Mouse (Mus musculus) liver, embryonic 14.5 days (tissue): ENCODE data around the gene Lima1. TPM values are rescaled to one million over a fixed set of nuclear protein-coding genes. Genes with fewer than 3 reads are reported as not detected.

Experiments
- ATAC-seq: fragments of 200-750 bp; cut with Nextera tagmentation; 2 replicates; pipeline ENCODE4 v1.8.0; 2017; ENCODE audit warnings: moderate number of reproducible peaks, mild to moderate bottlenecking, moderate library complexity; ENCODE audit not compliant: insufficient read depth
- DNase-seq, 3 experiments: peaks; one replicate each; pipeline ENCODE4 v3.0.0-alpha.2; 2012 to 2013; ENCODE audit warnings: low read depth in 3 of 3, low spot score in 3 of 3
- H3K27ac ChIP-seq: fragments of 300-500 bp; sonication (generic); 2 replicates; pipeline ENCODE4 v1.5.1; 2014; ENCODE audit warnings: moderate library complexity, mild to moderate bottlenecking, control low read depth, inconsistent platforms
- H3K27me3 ChIP-seq: fragments of 300-500 bp; sonication (generic); 2 replicates; pipeline ENCODE4 v1.6.1; 2014; ENCODE audit warnings: mild to moderate bottlenecking, low read length, moderate library complexity; ENCODE audit not compliant: control insufficient read depth, insufficient read depth
- H3K36me3 ChIP-seq: fragments of 300-500 bp; sonication (generic); replicated peaks from 2 replicates; pipeline ENCODE4 v1.6.1; 2014; ENCODE audit warnings: low read depth; ENCODE audit not compliant: control insufficient read depth, insufficient read depth
- H3K4me1 ChIP-seq, 2 experiments: fragments of 200-500 bp in 1 of 2; fragments of 300-500 bp in 1 of 2; sonication (generic) in 1 of 2; replicated peaks; 2 replicates each; pipeline ENCODE4 v1.6.1; 2012 to 2014; ENCODE audit warnings: antibody characterized with exemption in 1 of 2, inconsistent platforms in 1 of 2, low read length in 1 of 2; ENCODE audit not compliant: control insufficient read depth in 2 of 2, insufficient read depth in 2 of 2
- H3K4me2 ChIP-seq: fragments of 300-500 bp; sonication (generic); 2 replicates; pipeline ENCODE4 v1.6.1; 2014; ENCODE audit warnings: low read depth, mild to moderate bottlenecking, control low read depth, moderate library complexity
- H3K4me3 ChIP-seq, 2 experiments: fragments of 200-500 bp in 1 of 2; fragments of 300-500 bp in 1 of 2; sonication (generic) in 1 of 2; 2 replicates each; pipeline ENCODE4 v1.5.1; 2012 to 2014; ENCODE audit warnings: low read depth in 2 of 2, low read length in 2 of 2, mild to moderate bottlenecking in 2 of 2, control low read depth in 1 of 2, inconsistent platforms in 1 of 2, moderate library complexity in 1 of 2; ENCODE audit not compliant: insufficient read depth in 1 of 2
- H3K9ac ChIP-seq: fragments of 300-500 bp; sonication (generic); replicated peaks from 2 replicates; pipeline ENCODE4 v1.6.1; 2014; ENCODE audit warnings: mild to moderate bottlenecking, control low read depth, moderate library complexity
- H3K9me3 ChIP-seq: fragments of 300-500 bp; sonication (generic); 2 replicates; pipeline ENCODE4 v1.6.1; 2016; ENCODE audit warnings: low read length, mixed read lengths; ENCODE audit not compliant: control insufficient read depth
- CTCF ChIP-seq: IDR thresholded peaks from 2 replicates; pipeline ENCODE4 v1.5.1; 2016; ENCODE audit warnings: antibody characterized with exemption, low read depth, control low read depth
- EP300 ChIP-seq: IDR thresholded peaks from 2 replicates; pipeline ENCODE4 v1.6.1; 2016; ENCODE audit warnings: antibody characterized with exemption, low read depth
- WGBS: fragments of 180-500 bp; shearing (Covaris S2); extraction: QIAGEN DNeasy Blood & Tissue Kit; methylation state at CpG from one replicate; pipeline ENCODE4 v1.1.7; 2014; ENCODE audit not compliant: insufficient replicate concordance; 5-methylcytosine and 5-hydroxymethylcytosine counted together
- polyA plus RNA-seq, 2 experiments: library from polyadenylated mRNA; depleted of rRNA in 1 of 2; stranded (reverse) in 1 of 2; unstranded in 1 of 2; fragments of >200 nt; fragmentation: Nextera tagmentation in 1 of 2; extraction: Ambion mirVana in 1 of 2; gene quantifications; 2 replicates each; pipeline versions ENCODE4 v1.2.1 to v1.2.3; 2012 to 2014

Gene Lima1
- polyA plus RNA-seq, 2 experiments, result 5.1 to 6.2 TPM

DNA sequence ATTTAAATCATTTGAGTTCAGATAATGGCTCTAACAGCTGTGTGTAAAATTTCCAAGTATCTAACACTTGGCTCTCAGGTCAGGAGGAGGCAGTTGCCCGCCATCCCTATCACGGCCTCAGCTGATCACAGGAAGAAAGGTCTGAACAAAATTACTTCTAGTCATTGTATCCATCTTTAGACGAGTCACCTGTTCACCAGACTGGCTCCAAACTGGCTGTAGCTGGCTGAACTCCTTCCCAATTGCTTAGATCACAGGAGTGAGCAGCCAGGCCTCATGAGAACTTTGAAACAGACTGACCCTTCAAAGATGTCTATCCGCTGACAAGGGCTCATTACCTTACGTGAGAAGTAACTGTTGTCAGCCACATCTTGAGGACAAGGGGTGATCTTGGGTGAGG, 28.0 kb upstream of the Lima1 start:
- WGBS, result 63% methylated on average over 5 of the region's 5 CpGs
- no peak for DNase-seq
- H3K9me3 ChIP-seq, result no peaks in the 10 kb centered on the region
- 0 out of 4 replicates have a peak, but pooled peaks cover 0 to 2% of the 10 kb centered on the region in 2 experiments for H3K4me1 ChIP-seq
- H3K27me3 ChIP-seq, result no peaks in the 10 kb centered on the region
- no peak overlapping the region for H3K9ac ChIP-seq
- H3K27ac ChIP-seq, result no peak overlapping the region
- peak overlapping the region; percentile 22; the same call in 1 of the 2 replicates for H3K4me2 ChIP-seq
- H3K4me3 ChIP-seq, result no peak overlapping the region
- no peaks in the 10 kb centered on the region for H3K36me3 ChIP-seq
- TF ChIP-seq CTCF, result no peak
- TF ChIP-seq EP300, result no peak
- ATAC-seq, result no peak

DNA sequence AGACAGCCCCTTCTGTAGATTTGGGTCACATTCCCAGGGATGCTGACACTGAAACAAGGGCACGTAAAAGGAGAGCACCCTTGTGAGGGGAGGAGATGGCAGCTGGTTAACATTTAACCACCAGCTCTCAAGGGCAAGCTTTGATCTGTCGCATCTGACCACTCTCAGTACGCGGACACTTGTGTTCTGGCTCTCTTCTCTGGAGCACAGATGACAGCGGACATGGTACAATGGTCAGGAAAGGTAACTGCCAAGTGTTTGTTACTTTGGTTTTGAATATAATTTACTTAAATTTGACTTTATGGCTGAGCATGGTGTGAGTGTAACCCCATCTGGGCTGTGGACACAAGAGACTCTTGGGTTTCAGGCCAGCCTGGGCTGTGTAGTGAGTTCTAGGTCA, 27.5 kb upstream of the Lima1 start:
- Histone ChIP-seq H3K36me3 (no peaks in the 10 kb centered on the region), H3K9ac (no peak overlapping the region), H3K27ac (no peak overlapping the region), H3K4me3 (no peak overlapping the region), H3K4me1 (0 out of 4 replicates have a peak, but pooled peaks cover 0 to 2% of the 10 kb centered on the region in 2 experiments), H3K9me3 (no peaks in the 10 kb centered on the region), H3K27me3 (no peaks in the 10 kb centered on the region), H3K4me2 (peak overlapping the region; percentile 22; the same call in 1 of the 2 replicates)
- DNase-seq (peak in 1 of 3 experiments; percentile 18), ATAC-seq (no peak)
- TF ChIP-seq EP300, result no peak
- TF ChIP-seq CTCF, result no peak
- WGBS, result 74% methylated on average over 5 of the region's 5 CpGs

DNA sequence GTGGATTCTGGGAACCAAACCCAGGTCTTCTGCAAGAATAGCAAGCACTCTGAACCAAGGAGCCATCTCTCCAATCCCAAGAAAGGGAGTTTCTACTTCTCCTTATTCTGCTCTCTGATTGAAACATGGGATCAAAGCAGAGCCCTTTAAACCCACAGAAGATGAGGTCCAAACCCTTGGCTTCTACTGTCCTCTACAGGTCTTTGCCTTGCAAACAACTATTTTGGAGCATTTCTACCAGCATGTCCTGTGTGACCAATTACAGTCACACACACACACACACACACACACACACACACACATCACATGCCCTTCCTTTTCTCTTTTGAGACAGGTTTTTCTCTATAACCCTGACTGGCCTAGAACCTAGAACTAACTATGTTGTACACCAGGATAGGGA, 21.4 kb upstream of the Lima1 start:
- H3K4me3 ChIP-seq, result no peak overlapping the region
- no peaks in the 10 kb centered on the region for H3K36me3 ChIP-seq
- no peaks in the 10 kb centered on the region for H3K4me1 ChIP-seq
- H3K9me3 ChIP-seq, result no peaks in the 10 kb centered on the region
- no peaks in the 10 kb centered on the region for H3K27me3 ChIP-seq
- no peak overlapping the region for H3K4me2 ChIP-seq
- H3K27ac ChIP-seq, result no peak overlapping the region
- TF ChIP-seq EP300, result no peak
- no peak for TF ChIP-seq CTCF
- H3K9ac ChIP-seq, result no peak overlapping the region
- DNase-seq (no peak), ATAC-seq (no peak)

DNA sequence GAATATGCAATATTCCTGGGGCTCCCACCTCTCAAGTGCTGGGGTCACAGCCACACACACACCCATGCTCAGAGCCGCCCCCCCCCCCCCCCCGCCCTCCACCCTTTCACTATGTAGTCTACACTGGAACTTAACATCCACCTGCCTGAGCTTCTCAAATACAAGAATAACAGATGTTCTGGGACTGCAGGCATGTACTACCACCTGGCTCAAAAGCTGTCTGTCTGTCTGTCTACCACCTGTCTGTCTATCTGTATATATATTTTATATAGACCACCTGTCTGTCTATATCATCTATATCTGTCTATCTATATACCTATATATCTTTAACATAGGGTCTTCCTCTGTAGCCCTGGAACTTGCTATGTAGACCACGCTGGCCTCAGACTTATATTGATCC, 16.1 kb upstream of the Lima1 start:
- Histone ChIP-seq H3K27me3 (no peaks in the 10 kb centered on the region), H3K9me3 (no peaks in the 10 kb centered on the region), H3K9ac (no peak overlapping the region), H3K27ac (no peak overlapping the region), H3K4me2 (peak overlapping the region; percentile 6; the same call in 1 of the 2 replicates), H3K4me3 (no peak overlapping the region), H3K36me3 (no peaks in the 10 kb centered on the region), H3K4me1 (no peaks in the 10 kb centered on the region)
- DNase-seq (no peak), ATAC-seq (no peak)
- TF ChIP-seq EP300, result no peak
- no peak for TF ChIP-seq CTCF
- WGBS, result 58% methylated on average over 3 of the region's 3 CpGs

DNA sequence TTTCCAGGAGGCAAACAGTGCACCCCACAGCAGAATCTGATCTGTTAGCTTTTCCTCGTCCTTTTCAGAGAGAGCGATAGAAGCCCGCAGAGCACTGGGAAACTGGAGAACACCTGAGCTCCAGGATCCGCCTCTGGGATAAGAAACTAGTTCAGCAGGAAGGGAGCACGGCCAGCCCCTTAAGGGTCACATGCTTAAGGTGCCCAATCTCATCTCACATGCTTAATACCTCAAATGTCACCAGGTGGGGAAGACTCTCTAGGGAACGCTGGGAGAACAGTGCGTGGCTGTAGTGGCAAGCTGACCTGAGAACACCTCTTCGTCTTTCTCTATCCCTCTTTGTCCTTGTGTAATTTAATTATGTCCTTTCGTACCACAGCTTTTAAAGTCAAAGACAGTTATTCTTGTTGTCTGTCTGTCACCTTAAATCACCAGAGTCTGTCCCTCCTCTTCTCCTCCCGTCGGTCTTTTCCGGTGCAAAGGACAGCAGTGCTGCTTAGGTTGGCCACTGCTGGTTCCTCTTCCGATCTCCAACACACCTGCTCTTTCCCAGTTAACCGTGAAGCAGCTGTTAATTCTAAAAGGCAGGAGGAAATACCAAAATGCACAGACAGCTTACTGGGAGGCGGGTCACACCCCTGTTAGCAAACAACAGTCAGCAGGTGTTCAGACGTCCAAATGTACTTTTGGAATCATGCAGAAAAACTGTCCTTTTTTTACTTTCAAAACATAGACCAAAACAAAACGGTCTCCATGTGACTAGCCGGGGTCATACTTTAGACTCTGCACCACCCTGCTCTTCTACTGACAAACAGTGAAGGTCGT, 15.4 kb upstream of the Lima1 start:
- Histone ChIP-seq H3K4me1 (no peaks in the 10 kb centered on the region), H3K4me2 (peak overlapping the region; percentile 36), H3K9me3 (no peaks in the 10 kb centered on the region), H3K27me3 (no peaks in the 10 kb centered on the region), H3K36me3 (no peaks in the 10 kb centered on the region), H3K27ac (no peak overlapping the region), H3K4me3 (peak overlapping the region in 1 of 2 experiments; percentile 17; a peak in 1 of 4 replicates), H3K9ac (no peak overlapping the region)
- ATAC-seq (peak; percentile 28; the same call in 1 of the 2 replicates), DNase-seq (no peak)
- no peak for TF ChIP-seq CTCF
- TF ChIP-seq EP300, result no peak
- 26% methylated on average over 19 of the region's 19 CpGs for WGBS
